Mouse (Mus musculus) olfactory bulb, adult 2 months (tissue): Measurements from ENCODE around the gene Actl6a. TPM values are rescaled to one million over a fixed set of nuclear protein-coding genes. Genes with fewer than 3 reads are reported as not detected.
"Not testable (repeated sequence)": the region's sequence is repeated elsewhere in the genome, so short reads cannot be mapped to it uniquely, and the experiment has no call there.

Source experiments
- H3K27ac ChIP-seq: fragments of 200-500 bp; 2 replicates; pipeline ENCODE4 v1.5.1; 2012; ENCODE audit warnings: low read depth, low read length; ENCODE audit not compliant: insufficient read depth
- H3K4me1 ChIP-seq: fragments of 200-500 bp; 2 replicates; pipeline ENCODE4 v1.6.1; 2012; ENCODE audit warnings: low read length; ENCODE audit not compliant: control insufficient read depth, insufficient read depth
- H3K4me3 ChIP-seq: fragments of 200-500 bp; 2 replicates; pipeline ENCODE4 v1.5.1; 2012; ENCODE audit warnings: mild to moderate bottlenecking, low read depth, low read length, moderate library complexity; ENCODE audit not compliant: insufficient read depth
- CTCF ChIP-seq: fragments of 200-500 bp; IDR thresholded peaks from 2 replicates; pipeline ENCODE4 v1.5.1; 2012; ENCODE audit warnings: low read depth, mild to moderate bottlenecking, low read length, moderate library complexity; ENCODE audit not compliant: insufficient read depth
- POLR2A ChIP-seq: fragments of 200-500 bp; IDR thresholded peaks from 2 replicates; pipeline ENCODE4 v1.6.1; 2012; ENCODE audit warnings: mild to moderate bottlenecking, low read depth, low read length, moderate library complexity; ENCODE audit not compliant: insufficient read depth
- WGBS: fragments of 180-500 bp; shearing (Covaris S2); methylation state at CpG from one replicate; pipeline ENCODE4 v1.1.7; 2018; 5-methylcytosine and 5-hydroxymethylcytosine counted together
- polyA plus RNA-seq: library from polyadenylated mRNA; stranded (reverse); fragments of >200 nt; gene quantifications from 2 replicates; pipeline ENCODE4 v1.2.4, GENCODE M21; 2012; ENCODE audit warnings: low replicate concordance; ENCODE audit not compliant: missing spikeins, insufficient read depth, insufficient read length

The Actl6a gene
- polyA plus RNA-seq, 1 experiment, result not detected

DNA sequence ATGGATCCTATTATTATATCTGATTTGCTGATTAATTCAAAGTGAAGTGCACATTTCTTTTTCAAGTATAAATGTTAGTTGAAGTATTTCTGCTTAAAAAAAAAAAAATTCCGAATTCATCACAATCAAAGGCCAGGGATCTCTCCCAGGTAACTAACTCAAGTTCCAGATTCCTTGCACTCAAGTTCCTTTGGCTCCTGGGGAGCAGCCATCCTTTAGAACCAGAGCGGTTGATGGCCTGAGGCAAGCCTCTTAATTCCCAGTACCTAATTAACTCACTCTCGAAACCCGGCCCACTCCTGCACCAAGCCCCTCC, 1.9 kb downstream of the Actl6a start:
- peaks cover 2% of the 10 kb centered on the region; the same call in 1 of the 2 replicates for H3K4me1 ChIP-seq
- 2% methylated on average over 4 of the region's 4 CpGs for WGBS

DNA sequence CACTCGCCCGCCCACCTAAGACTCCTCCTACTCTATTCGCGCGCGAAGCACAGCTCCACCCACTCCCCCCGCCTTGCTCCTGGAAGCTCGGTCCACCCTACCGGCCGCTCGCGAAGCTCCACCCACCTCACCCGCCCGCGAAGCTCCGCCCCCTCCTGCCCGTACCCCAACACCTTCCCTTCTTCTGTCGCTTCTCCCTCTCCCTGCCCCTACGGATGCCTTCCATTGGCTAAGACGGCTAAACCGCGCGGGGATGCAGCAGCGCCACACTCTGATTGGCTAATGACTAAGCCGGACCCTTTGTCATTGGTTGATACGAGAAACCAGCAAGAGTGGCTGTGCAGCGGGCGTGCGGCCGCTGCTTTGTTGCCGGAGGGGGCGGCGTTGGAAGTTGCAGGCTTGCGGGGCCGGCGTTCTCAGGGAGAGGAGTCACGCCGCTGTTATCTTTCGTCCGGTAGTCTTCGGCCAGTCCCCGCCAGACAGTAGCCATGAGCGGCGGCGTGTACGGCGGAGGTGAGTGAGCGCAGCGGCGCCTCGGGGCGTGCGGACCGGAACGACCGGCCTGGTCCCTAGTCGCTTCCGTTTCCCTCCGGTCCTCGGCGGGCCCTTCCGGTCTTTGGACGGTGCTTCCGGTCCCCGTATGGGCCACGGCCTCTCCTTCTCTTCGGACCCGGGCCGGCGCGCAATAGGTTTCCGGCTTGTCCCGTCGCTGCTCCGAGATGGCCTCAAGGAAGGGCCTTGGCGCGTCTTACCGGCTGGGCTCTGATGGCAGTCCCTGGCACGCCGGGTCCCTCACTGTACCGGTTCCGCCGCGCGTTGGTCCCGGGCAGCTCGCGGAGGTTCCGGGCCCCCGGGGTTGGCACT, 2.5 kb downstream of the Actl6a start:
- peak overlapping the region; percentile 72 for H3K4me3 ChIP-seq
- 0 out of 2 replicates have a peak, but pooled peaks have one; percentile 29 for TF ChIP-seq POLR2A
- TF ChIP-seq CTCF, result no peak; the same call in 1 of the 2 replicates
- peak overlapping the region; percentile 41; the same call in 1 of the 2 replicates for H3K27ac ChIP-seq
- WGBS, result under 1% methylated on average over 81 of the region's 90 CpGs
- H3K4me1 ChIP-seq, result peaks cover 2% of the 10 kb centered on the region; the same call in 1 of the 2 replicates

More for the DNA sequence above, 1.9 kb downstream of the Actl6a start:
- TF ChIP-seq POLR2A, result no peak
- TF ChIP-seq CTCF, result no peak
- no peak overlapping the region for H3K27ac ChIP-seq
- H3K4me3 ChIP-seq, result peak overlapping the region; percentile 72

DNA sequence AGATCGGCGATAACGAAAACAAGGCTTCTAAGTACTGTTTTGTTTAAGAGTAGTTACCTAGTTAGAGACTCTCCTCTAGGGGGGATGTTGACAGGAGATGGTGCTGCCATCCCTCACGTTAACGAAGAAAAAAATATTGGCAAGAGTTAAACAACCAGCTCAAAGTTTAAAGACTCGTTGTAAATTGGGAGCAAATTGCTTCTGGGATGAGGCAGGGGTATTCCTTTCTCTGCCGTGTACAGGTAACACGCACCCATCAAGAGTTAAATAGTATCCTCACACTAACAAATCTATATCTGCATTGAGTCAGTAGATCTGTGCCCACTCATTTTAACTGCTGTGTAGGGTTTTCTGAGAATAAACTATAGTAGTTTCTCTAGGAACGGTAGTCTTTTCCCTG, 3.3 kb downstream of the Actl6a start:
- TF ChIP-seq POLR2A (no peak), CTCF (no peak)

DNA sequence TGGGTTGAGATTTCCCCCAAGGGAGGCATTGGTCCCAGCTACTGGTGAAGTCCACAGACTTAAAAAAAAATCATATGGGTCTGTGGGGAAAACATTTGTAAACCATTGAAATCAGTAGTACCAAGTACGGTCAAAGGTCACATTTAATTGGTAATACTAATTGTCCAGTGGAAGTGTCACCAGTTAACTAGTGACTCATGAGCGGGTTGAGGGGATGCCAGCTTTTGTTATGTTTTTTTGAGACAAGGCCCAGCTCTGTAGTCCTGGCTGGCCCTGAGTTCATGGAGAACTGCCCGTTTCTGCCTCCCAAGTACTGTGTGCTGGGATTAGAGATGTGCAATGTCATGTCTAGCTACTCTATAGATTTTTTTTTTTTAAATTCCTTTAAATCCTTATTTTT, 7.6 kb downstream of the Actl6a start:
- Histone ChIP-seq H3K4me1 (peaks cover 2% of the 10 kb centered on the region; the same call in 1 of the 2 replicates), H3K4me3 (no peak overlapping the region), H3K27ac (no peak overlapping the region)
- TF ChIP-seq CTCF (no peak), POLR2A (no peak)
- 88% methylated on average over 3 of the region's 3 CpGs for WGBS

More for the DNA sequence above, 3.3 kb downstream of the Actl6a start:
- Histone ChIP-seq H3K4me3 (peak overlapping the region; percentile 72), H3K27ac (no peak overlapping the region), H3K4me1 (peaks cover 2% of the 10 kb centered on the region; the same call in 1 of the 2 replicates)
- 5% methylated on average over 9 of the region's 9 CpGs for WGBS

DNA sequence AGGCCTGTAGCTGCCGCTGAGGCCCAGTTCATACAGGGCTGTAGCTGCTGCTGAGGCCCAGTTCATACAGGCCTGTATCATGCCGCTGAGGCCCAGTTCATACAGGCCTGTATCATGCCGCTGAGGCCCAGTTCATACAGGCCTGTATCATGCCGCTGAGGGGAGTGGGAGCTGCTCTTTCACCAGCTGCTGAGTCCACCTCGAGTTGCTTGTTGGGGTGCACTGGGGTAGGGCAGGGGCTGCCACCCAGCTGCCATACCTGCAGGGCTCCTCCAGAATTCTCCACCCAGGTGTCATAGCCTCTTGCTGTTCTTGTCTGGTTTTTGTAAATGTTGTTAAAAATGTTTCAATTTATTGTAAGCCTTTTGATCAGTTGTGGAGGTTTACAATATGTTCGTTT, 11.3 kb downstream of the Actl6a start:
- H3K4me1 ChIP-seq, H3K4me3 ChIP-seq, H3K27ac ChIP-seq: not testable (repeated sequence)
- 93% methylated on average over 6 of the region's 6 CpGs for WGBS

DNA sequence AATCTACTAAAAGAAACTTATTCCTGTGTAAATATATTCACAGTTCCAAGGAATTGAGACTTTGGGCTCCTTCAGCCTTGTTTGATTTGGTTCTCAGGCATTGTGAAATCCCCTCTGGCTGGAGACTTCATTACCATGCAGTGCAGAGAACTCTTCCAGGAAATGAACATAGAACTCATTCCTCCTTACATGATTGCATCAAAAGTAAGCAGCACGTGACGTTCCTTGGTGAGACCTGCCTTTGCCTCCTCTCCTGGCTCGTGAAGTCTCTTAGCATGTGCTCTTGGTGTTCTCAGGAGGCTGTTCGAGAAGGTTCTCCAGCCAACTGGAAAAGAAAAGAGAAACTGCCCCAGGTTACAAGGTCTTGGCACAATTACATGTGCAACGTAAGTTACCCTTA, 12.2 kb downstream of the Actl6a start:
- WGBS, result 84% methylated on average over 5 of the region's 5 CpGs
- TF ChIP-seq CTCF (no peak), POLR2A (no peak)

DNA sequence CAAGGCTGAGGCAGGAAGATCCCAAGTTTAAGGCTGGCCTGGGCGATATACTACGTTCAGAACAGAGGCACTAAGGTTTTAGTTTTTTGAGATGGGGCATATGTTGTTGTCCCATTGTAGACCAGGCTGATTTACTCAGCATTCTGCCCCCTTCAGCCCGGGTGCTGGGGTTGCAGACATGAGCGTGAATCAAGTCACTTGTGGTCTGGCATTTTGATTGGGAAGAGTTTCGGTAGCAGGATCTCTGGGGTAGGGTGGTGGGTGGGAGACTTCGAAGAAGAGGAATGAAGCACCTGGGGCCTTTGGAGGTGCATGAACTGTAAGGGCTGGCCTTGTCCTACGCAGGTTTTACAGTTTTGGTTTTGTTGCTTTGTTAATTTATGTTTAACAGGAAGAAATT, 18.1 kb downstream of the Actl6a start:
- 95% methylated on average over 7 of the region's 7 CpGs for WGBS
- TF ChIP-seq CTCF, result no peak
- no peak for TF ChIP-seq POLR2A
- Histone ChIP-seq H3K4me3 (no peak overlapping the region), H3K27ac (no peak overlapping the region), H3K4me1 (no peaks in the 10 kb centered on the region)

More for the DNA sequence above, 12.2 kb downstream of the Actl6a start:
- Histone ChIP-seq H3K4me1 (no peaks in the 10 kb centered on the region), H3K4me3 (no peak overlapping the region), H3K27ac (no peak overlapping the region)

DNA sequence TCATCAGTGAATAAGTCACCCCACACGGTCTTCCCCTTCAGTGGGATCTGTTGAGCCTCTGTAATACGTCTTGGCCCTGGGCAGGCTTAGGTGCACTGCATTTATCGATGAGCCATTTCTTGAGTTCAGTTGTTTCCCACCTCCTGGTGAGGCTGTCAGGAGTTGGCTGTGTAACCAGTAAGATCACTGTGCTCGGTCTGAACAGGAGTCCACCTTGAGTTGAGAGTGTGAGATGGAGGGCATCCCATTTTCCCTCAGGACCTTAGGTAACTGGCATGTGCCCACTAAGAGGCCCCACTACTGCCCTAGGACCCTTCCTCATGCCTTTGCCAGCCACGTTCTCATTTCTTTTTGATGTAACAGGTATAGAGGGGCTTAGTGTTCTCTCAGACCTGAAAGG, 19.9 kb downstream of the Actl6a start:
- Histone ChIP-seq H3K27ac (no peak overlapping the region), H3K4me3 (no peak overlapping the region), H3K4me1 (no peaks in the 10 kb centered on the region)
- 84% methylated on average over 5 of the region's 5 CpGs for WGBS
- no peak for TF ChIP-seq CTCF
- no peak for TF ChIP-seq POLR2A

DNA sequence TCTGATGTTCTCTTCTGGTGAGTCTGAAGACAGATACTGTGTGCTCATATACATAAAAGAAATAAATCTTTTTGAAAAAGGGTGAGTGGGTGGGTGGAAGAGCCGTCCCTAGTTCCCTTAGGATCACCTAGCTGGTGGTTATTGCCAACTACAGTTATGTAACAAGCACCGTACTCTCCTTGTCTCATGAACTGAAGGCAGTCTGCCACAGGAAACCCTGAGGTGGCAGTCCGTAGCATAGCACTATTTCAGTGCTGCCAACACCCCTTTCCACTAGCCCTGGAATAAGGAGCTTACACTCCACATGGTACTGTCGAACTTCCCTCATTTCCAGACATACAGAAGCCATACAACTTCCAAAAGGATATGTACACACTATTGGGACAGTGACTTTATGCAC, 21.8 kb downstream of the Actl6a start:
- 77% methylated on average over 4 of the region's 4 CpGs for WGBS

More for the DNA sequence above, 21.8 kb downstream of the Actl6a start:
- Histone ChIP-seq H3K27ac (no peak overlapping the region), H3K4me3 (no peak overlapping the region), H3K4me1 (no peaks in the 10 kb centered on the region)
- no peak for TF ChIP-seq POLR2A
- TF ChIP-seq CTCF, result no peak
